Mouse (Mus musculus) layer of hippocampus, adult 18-20 months (tissue): ENCODE results near the gene Cox8c. TPM values are rescaled to one million over a fixed set of nuclear protein-coding genes. Genes with fewer than 3 reads are reported as not detected.

Experiments
- DNase-seq, 2 experiments: peaks; one replicate each; pipeline ENCODE4 v3.0.0; 2022; ENCODE audit warnings: low spot score in 2 of 2
- long read RNA-seq: library from polyadenylated mRNA; stranded (forward); transcript quantifications from one replicate; pipeline ENCODE4 v2.0.0, GENCODE M21; 2021
- total RNA-seq, 2 experiments: library from RNA; stranded (reverse); gene quantifications; 2 replicates each; pipeline ENCODE4 v1.2.3; 2021

Gene Cox8c
- not detected for total RNA-seq
- long read RNA-seq, result 0 reads

DNA sequence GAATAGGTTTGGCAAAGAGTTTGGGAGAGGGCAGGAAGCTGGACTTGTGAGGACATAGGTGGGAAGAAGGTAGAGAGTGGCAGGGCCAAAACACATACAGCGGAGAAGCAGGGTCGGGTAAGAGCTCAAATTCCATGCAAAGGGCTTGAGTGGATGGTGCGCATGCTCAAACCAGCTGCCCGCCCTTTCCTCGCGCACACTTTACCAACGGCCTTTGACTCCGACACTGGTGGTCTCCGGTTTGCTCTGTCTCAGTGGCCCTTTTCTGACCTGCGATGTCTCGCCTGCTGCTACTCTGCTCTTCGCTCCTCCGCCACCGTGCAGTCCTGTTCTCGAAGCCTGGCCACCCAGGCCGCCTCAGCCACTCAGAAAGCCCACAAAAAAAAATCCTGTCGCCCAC, at the start of gene Cox8c:
TSS of gene Cox8c (plus strand) at position 226 of the 400 bp plus-strand sequence.
- no peak for DNase-seq

DNA sequence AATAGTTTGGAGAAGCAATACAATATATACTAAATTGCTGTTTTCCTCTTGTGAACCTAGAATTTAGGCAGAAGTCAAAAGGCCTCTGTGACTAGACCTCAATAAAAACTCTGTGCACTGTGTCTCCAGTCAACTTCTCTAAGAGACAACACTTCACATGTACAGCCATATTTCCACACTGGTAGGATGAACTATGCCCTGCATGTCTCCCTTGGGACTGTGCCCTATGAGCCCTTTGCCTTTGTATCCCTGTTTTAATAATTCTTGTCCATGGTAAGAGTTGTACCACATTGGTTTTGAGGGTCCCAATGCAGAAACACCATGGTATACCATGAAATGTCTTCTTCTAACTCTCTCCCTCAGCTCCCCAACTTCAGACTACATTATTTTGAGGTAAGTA, 38.3 kb upstream of the Cox8c start:
- no peak for DNase-seq

DNA sequence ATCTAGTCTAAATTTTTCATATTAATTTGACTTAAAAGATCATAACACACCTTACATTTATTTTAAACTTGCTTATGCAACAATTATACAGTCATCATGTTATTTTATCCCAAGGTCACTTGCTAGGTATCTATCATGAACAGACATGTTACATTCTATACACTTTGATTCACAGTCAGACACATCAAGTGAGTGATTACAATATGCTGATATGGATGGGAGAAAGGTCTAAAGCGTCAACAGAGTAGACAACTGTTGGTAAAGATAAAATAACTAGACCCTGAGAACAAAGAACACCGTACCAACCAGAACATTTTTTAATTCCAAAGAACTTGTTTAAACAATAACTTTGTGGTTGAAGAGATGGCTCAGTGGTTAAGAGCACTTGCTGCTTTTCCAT, 29.3 kb upstream of the Cox8c start:
- no peak for DNase-seq

DNA sequence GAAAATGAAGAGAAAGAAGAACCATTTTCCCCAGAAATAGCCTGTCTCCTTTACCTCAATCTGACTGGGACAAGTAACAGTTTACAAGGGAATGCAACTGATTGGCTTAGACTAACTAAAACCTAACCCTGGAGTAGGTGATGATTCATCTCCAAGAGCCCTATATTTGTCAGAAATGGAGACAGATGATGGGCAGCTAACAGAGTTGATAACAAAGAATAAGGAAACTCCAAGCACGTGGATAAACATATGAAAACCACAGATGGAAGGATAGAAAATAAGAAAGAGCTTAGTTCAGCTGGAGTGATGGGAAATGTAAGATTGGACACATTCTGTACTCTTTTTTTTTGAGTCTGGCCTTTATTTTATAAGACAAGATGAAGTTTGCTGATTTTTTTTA, 28.6 kb upstream of the Cox8c start:
- DNase-seq, result no peak

DNA sequence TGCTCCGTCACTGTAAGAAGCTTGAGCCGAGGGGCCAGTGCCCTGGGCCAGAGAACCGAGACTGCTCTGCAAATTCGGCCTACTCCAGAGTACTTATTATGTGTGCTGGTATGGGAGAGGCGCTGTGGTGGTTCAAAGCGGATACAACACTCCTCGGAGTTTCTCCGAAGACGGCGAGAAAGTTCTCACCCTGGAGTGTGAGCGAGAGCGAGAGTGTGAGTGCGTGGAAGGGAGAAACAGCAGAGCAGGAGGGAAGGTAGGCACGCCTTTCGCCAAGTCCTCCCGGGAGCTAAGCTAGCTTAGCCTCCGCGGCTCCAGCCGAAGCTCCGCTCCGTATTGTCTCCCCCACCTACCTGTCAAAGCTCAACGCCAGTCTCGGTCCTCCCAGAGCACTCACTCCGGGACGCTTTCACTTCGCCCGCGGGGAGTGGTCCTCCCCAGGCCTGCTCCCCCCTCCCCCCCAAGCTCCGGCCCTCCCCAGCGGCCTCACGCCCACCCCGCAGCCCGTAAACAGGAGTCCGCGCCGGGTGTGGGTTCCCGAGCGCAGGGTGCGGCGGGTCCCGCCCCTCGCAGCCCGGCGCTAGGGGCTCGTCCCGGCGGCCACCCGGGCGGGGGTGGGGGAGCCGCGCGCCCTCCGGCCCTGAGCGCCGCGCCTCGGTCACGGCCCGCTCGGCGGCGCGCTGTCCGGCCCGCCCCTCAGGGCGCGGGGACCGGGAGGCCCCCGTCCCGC, 21.6 kb upstream of the Cox8c start:
- peak in 1 of 2 experiments; percentile 32 for DNase-seq

DNA sequence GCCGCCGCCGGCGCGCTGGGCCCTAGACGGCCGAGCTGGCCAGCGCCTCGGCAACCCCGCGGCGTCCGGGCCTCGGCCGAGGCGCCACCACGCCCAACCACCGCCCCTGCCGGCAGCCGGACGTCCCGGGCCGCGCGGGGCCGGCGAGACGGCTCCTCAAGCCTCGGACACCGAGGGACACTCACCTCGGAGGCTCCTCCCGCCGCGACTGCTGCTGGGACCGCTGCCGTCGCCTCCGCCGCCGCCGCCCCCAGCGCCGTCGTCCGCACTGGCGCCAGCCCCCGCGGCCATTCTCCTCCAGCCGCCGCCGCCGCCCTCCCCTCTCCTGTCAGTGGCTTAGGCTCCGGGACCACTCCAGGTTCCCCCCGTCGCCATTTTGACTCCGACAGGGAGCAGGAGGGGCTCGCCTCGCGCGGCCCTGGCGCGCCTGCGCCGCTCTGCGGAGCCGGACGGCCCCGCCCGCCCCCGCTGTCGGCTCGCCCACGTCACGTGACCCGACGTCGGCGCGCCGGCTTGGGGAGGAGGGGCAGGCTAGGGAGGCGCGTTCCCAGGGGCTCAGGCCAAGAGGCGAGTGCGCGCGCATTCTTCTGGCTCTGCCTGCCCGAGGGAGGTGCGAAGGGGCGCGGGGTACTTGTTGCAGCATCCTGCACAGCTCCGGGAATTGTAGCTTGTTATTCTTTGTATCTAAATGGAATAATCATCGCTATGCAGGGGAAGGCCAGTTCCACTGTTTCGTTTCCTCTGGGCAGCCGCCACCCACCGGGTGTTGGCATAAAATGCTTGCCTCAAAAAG, 20.9 kb upstream of the Cox8c start, which contains the start of gene Btbd7:
TSS of gene Btbd7 (minus strand) at position 441 of the 793 bp plus-strand sequence.
- peak; percentile 93 to 96 for DNase-seq

DNA sequence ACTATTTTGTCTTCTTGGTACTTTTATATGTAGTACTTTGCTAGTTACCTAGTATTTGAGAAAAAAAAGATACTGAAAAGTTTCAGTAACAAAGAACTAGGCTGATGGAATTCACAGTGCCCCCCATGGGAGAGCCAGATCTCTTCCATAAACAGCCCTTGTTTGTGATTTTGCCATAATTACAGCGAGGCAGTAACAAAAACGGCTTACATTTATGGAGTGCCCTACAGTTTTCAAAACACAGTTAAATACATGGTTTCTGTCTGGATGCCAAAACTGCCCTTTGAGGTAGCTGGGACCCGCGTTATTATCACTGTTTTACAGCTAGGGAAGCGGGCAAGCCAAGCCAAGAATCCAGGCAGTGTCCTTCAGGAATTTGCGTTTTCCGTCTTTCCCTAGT, 20.2 kb upstream of the Cox8c start:
- no peak for DNase-seq

DNA sequence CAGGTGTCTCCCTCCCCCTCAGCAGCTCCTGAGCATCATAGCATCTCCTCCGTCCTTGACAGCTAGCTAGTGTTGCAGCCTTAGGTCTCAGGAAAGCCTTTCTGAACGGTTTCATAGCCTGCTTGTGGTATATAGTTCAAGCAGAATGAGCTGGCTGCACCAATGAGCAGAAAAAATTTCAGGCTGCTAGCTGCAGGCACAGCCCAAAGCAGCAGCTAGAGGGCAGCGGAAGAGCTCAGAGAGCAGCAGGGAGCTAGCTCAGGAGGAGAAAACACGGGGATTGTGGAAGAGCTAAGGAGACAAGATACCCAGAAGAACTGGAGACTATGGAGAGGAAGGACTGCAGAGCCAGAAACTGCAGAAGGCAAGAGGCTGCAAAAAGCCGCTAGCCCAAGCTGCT, 13.4 kb upstream of the Cox8c start:
- peak in 1 of 2 experiments; percentile 64 for DNase-seq

DNA sequence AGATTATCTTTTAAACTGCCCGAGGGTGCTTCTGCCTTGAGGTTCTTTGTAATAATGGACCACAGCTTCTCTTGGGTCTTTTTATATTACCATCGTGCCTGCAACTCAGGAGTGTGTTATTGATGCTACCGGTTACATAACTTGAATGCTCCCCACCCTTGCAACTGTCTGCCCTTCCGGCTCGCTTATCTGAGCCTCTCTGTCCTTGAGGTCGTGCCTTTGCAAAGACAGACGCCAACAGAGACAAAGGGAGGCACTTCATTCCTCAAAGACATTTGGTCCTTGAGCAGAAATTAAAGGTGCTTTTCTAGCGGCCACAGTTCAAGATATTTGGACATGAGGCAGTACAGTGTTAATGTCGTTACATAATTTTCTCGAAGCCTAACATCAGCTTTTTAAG, 11.8 kb upstream of the Cox8c start:
- no peak for DNase-seq

DNA sequence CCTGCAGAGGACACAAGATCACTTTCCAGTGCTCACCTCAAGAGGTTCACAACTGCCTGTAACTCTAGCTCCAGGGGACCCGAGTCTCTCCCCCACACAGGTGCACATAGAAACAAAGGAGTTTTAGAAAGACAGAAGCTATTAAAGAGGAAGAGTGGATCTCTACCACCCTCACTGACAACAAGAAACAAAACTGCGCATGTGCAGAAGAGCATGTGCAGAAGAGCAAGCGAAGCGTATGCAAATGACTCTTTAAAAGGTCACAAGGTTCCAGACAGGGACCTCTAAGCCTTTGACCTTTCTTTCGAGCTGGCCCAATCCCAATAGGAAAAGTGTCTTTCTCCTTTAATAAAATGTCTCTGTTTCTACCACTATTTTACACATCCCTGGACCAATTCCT, 10.5 kb upstream of the Cox8c start:
- DNase-seq, result no peak

DNA sequence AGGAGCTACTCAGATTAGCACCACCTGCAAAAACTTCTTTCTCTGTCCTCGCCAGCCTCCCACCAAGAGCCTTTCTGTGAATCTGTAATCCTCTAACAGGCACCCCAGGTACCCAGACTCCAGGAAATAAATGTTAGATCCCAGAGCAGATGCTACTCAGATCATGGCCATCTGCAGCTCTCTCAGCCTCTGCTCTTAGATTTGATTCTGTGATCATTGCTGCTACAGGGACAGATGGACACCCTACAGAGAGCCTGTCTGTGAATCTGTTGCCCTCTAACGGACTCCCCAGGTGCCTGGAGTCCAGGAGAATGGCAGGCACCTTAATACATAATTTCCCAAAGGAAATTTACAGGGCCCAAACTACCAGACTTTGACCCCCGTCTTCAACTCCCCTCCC, 9.1 kb downstream of the Cox8c start:
- peak; percentile 11 to 55 for DNase-seq

DNA sequence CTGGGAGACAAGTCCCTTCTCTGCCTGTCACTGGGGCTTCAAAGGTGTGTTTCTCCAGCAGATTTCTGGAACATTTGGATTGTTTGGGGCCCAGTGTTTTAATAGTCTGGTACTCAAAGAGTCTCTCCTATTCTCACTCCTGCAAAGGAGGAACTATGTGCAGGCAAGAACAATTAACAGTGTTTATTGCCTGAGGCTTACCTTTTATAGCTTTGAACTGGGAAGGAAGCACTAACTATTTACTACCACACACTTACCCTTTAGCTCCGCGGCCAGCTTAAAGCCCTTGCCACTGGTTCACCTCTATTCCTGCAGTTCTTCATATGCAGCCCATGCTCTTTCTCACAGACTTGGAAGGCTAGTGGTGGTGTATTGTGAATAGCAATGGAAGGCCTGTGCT, 17.0 kb downstream of the Cox8c start:
- DNase-seq, result no peak

DNA sequence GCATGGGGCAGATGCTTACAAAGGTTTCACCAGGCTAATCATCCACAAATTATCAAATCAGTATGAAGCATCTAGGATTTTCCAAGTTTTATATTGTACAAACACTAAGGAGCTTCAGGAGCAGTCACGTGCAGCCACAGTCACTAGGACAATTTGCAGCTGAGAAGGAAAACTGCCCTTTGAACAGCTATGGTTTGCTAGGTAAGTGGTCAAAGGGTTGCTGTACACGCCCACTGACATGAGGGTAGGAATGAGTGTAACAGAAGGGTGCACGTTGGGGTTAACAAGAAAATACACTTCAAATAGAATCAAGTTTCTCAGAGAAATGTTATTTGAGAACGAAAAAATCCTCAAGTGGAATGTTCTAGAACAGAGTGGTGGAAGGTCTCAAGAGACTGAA, 30.6 kb downstream of the Cox8c start:
- DNase-seq, result no peak

DNA sequence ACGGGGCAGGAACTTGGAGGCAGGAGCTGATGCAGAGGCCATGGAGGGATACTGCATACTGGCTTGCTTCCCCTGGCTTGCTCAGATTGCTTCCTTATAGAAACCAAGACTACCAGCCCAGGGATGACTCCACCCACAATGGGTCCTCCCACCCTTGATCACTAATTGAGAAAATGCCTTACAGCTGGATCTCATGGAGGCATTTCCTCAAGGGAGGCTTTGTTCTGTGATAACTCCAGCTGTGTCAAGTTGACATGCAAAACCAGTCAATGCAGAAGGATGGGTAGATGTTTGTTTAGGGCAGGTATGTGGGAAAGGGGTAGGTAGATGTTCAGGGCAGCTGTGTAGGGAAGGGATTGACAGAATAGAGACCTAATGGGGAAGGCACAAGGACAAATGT, 31.2 kb downstream of the Cox8c start:
- no peak for DNase-seq

DNA sequence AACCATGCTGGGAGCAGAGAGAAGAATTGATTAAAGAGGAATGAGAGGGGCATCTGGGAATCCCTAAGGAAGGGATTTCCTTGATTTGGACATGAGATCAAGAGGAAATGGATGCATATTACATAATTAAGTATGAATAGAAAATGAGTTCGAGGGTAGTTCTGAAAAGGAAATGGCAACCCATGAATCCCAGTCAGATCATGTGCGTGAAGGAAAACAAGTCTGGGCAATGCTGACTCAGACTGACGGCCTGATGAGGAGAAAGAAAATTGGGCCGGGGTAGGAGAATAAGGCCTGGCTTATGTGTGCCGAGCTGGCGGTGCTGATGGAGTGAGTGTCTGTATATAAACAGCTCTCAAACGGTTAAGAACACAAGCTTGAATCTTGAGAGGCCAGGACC, 31.7 kb downstream of the Cox8c start:
- DNase-seq, result no peak

DNA sequence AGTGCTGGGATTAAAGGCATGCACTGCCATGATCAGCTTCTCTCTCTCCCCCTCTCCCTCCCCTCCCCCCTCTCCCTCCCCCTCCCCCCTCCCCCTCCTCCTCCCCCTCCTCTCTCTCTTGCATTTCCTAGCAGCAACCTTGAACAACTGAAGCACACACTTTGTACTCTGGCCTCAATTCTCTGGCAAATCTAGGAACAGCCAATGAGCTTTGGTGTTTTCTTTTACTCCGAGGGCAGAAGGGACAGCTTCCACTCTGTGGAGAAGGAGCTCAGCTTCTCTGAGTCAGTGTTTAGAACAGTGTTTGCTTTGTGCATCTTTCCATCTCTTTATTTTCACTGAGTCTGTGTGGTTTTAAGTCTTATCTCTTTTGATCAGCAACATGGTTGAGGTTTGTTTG, 36.8 kb downstream of the Cox8c start:
- DNase-seq, result no peak

DNA sequence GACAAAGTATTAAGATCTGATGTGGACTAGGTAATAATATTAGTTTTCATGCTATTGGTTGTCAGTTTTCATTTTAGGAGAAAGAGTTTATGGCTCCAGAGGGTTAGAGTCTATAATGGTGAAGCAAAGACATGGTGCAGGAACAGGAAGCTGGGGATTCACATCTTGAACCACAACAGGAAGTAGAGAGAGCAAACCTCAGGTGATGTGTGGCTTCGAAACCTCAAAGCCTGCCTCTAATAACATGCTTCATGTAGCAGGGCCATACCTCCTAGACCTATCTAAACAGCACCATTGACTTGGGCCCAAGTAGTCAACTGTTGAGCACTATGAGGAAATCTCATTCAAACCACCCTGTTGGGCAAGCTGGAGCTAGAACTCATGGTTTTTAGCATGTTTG, 46.5 kb downstream of the Cox8c start:
- no peak for DNase-seq

DNA sequence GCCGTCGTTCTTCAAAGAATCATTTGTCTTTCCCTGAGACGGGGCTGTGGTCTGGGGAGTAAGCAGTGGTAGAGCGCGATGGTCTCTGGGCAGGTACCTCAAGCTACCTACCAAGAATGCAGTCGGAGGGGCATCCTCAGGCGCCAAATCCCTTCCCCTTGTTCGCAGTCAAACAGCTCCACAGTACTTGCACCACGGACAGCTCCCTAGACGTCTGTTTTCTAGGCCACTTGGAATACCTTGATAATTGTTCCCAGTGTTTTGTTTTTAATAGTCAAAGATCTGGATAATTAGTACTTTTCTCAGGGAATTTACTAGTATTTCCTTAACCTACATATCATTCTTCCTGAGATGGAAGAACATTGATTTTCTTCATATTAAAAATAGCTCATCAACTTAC, 48.7 kb downstream of the Cox8c start:
- DNase-seq, result no peak

DNA sequence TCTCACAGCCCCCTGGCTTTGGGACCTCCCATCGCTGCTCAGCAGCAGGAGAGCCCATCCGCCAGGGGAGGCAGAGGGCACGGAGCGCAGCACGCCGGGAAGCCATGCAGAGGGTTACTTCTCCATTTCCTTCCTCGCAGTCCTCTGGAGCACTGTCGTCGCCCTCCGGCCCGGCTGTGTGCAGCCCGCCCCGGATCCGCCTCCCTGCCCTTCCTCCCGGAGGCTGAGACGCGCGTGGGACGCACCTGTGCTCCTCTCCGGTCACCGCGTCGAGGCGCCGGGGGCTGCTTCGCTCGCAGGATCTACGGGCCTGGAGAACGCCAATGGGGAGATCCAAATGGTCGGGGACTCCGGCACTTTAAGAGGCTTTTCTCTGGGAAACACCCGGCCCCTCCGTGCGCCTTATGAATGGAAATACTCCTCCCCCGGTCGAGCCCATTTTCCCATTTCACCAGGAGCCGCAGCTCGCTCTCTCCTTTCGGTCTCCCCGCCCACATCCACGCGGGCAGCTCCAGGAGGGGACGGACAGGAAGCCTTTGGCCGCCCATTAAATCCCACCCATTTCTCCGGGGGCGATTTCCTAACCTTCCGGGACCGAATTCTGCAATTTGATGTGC, 49.8 kb downstream of the Cox8c start, which contains the start of gene Unc79:
TSS of gene Unc79 (plus strand) at position 82 of the 617 bp plus-strand sequence.
- peak; percentile 83 to 87 for DNase-seq

DNA sequence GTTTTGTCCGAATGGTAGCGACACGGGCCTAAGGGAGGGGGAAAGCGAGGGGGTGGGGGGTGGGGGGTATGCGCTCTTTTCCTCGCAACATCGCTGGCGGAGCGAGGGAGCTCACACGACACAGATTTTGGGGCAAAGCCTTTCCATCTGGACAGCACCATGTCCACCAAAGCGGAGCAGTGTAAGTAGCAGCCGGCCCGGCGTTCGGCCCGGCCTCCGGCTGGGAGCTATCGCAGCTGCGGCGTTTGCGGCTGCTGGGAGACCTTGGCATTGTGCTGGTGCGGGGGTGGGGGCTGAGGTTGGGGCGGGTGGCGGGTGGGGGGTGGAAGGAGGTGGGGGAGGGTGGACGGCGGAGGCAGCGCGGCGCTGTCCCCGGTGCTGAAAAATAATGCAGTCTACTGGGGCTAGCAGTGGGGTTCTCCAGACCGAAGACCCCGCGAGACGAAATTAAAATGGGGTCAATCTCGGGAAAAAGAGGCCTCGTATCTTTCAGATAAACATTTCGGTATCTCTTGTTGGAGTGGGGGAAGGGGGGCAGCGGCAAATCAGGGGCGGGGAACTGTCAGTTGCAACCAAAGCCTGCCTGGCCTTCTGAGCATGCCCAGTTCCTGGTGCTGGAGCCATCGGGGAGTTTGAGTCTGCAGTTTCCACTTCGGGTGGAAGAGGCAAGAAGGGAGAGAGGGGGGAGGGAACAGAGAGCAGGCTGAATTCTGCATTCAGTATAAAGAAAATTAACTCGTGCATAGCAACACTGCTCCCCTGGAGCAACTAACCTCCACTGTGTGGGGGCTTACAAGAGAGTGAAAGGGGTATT, 50.5 kb downstream of the Cox8c start:
- peak; percentile 80 to 86 for DNase-seq
